Mouse (Mus musculus) c-Kit-positive CD71-positive TER-119-negative erythroid progenitor cells, embryonic 14.5 days (primary cell): Measurements from ENCODE around the gene Tprkb.
A peak's percentile ranks its signal among the peaks of the same experiment; 100 is the strongest.
"Not testable (repeated sequence)": the region's sequence is repeated elsewhere in the genome, so short reads cannot be mapped to it uniquely, and the experiment has no call there.

Source experiments
- DNase-seq: peaks from one replicate; pipeline ENCODE4 v3.0.0-alpha.2; 2013; ENCODE audit warnings: low read depth

The Tprkb gene

GRCm38 (mm10) chr6:85911587-85911986 lies at the start of gene Tprkb:
Gene Tprkb (plus strand): TSS chr6:85911865.
- no peak for DNase-seq

- no peak for DNase-seq
Measured at GRCm38 (mm10) chr6:85862565-85862964, 49.1 kb upstream of the Tprkb start.

GRCm38 (mm10) chr6:85863136-85863535 lies 48.5 kb upstream of the Tprkb start:
- DNase-seq, result no peak

- no peak for DNase-seq
Measured at GRCm38 (mm10) chr6:85863840-85864239, 47.8 kb upstream of the Tprkb start.

- not testable (repeated sequence) for DNase-seq
Measured at GRCm38 (mm10) chr6:85864900-85865639, 46.6 kb upstream of the Tprkb start.

- DNase-seq, result not testable (repeated sequence)
Measured at GRCm38 (mm10) chr6:85866166-85866565, 45.5 kb upstream of the Tprkb start.

GRCm38 (mm10) chr6:85866995-85867394 lies 44.7 kb upstream of the Tprkb start:
- DNase-seq, result not testable (repeated sequence)

GRCm38 (mm10) chr6:85867726-85868690 lies 43.7 kb upstream of the Tprkb start:
- DNase-seq, result no peak

- DNase-seq, result not testable (repeated sequence)
Measured at GRCm38 (mm10) chr6:85869006-85869405, 42.7 kb upstream of the Tprkb start, which contains the start of gene Nat8f2. Gene Nat8f2 (minus strand): TSS chr6:85869158.

GRCm38 (mm10) chr6:85883246-85883645 lies 28.4 kb upstream of the Tprkb start:
- not testable (repeated sequence) for DNase-seq

- DNase-seq, result no peak
Measured at GRCm38 (mm10) chr6:85884311-85884710, 27.4 kb upstream of the Tprkb start.

- no peak for DNase-seq
Measured at GRCm38 (mm10) chr6:85888961-85889360, 22.7 kb upstream of the Tprkb start.

GRCm38 (mm10) chr6:85895061-85895648 lies 16.5 kb upstream of the Tprkb start:
- DNase-seq, result not testable (repeated sequence)

GRCm38 (mm10) chr6:85898596-85899475 lies 12.8 kb upstream of the Tprkb start:
- DNase-seq, result not testable (repeated sequence)

- no peak for DNase-seq
Measured at GRCm38 (mm10) chr6:85902303-85902702, 9.4 kb upstream of the Tprkb start.

- DNase-seq, result peak; percentile 30
Measured at GRCm38 (mm10) chr6:85904642-85905061, 7.0 kb upstream of the Tprkb start, which contains the start of gene Nat8f4. Gene Nat8f4 (minus strand): TSS chr6:85904884.

- DNase-seq, result not testable (repeated sequence)
Measured at GRCm38 (mm10) chr6:85906911-85907351, 4.7 kb upstream of the Tprkb start.

GRCm38 (mm10) chr6:85908341-85908740 lies 3.3 kb upstream of the Tprkb start:
- no peak for DNase-seq

- no peak for DNase-seq
Measured at GRCm38 (mm10) chr6:85909704-85910103, 2.0 kb upstream of the Tprkb start.

- DNase-seq, result no peak
Measured at GRCm38 (mm10) chr6:85915141-85915538, 3.5 kb downstream of the Tprkb start.
